Mouse (Mus musculus) embryonic facial prominence, embryonic 11.5 days (tissue): Measurements from ENCODE around the gene Mybbp1a. TPM values are rescaled to one million over a fixed set of nuclear protein-coding genes. Genes with fewer than 3 reads are reported as not detected.

Experiments used
- ATAC-seq: fragments of 200-750 bp; cut with Nextera tagmentation; replicated peaks from 2 replicates; pipeline ENCODE4 v1.8.0; 2017; ENCODE audit warnings: low read depth; ENCODE audit not compliant: insufficient number of reproducible peaks, low FRiP score, low TSS enrichment
- DNase-seq: peaks from one replicate; pipeline ENCODE4 v3.0.0-alpha.2; 2015; ENCODE audit warnings: low spot score
- H3K27ac ChIP-seq: fragments of 300-500 bp; sonication (generic); replicated peaks from 2 replicates; pipeline ENCODE4 v1.5.1; 2014; ENCODE audit warnings: mild to moderate bottlenecking, low read depth, low read length, control low read depth
- H3K27me3 ChIP-seq: fragments of 300-500 bp; sonication (generic); 2 replicates; pipeline ENCODE4 v1.6.1; 2014; ENCODE audit warnings: mild to moderate bottlenecking, low read length, moderate library complexity, mixed read lengths; ENCODE audit not compliant: control insufficient read depth, insufficient read depth
- H3K36me3 ChIP-seq: fragments of 300-500 bp; sonication (generic); replicated peaks from 2 replicates; pipeline ENCODE4 v1.6.1; 2014; ENCODE audit warnings: low read depth, mild to moderate bottlenecking, low read length, moderate library complexity, mixed read lengths; ENCODE audit not compliant: control insufficient read depth, insufficient read depth
- H3K4me1 ChIP-seq: fragments of 300-500 bp; sonication (generic); 2 replicates; pipeline ENCODE4 v1.6.1; 2014; ENCODE audit warnings: low read length, mixed read lengths; ENCODE audit not compliant: control insufficient read depth, insufficient read depth
- H3K4me2 ChIP-seq: fragments of 300-500 bp; sonication (generic); 2 replicates; pipeline ENCODE4 v1.6.1; 2014; ENCODE audit warnings: low read depth, mild to moderate bottlenecking, control low read depth, low read length, moderate library complexity
- H3K4me3 ChIP-seq: fragments of 300-500 bp; sonication (generic); 2 replicates; pipeline ENCODE4 v1.5.1; 2014; ENCODE audit warnings: low read depth, low read length, control low read depth
- H3K9ac ChIP-seq: fragments of 300-500 bp; sonication (generic); replicated peaks from 2 replicates; pipeline ENCODE4 v1.6.1; 2014; ENCODE audit warnings: mild to moderate bottlenecking, control low read depth, low read length
- H3K9me3 ChIP-seq: fragments of 300-500 bp; sonication (generic); replicated peaks from 2 replicates; pipeline ENCODE4 v1.6.1; 2016; ENCODE audit warnings: mild to moderate bottlenecking, low read length, inconsistent platforms, mixed read lengths; ENCODE audit not compliant: control insufficient read depth
- WGBS: fragments of 180-500 bp; shearing (Covaris S2); extraction: QIAGEN DNeasy Blood & Tissue Kit; methylation state at CpG from one replicate; pipeline ENCODE4 v1.1.7; 2014; 5-methylcytosine and 5-hydroxymethylcytosine counted together
- polyA plus RNA-seq: library from polyadenylated mRNA; unstranded; fragments of >200 nt; fragmentation: Nextera tagmentation; extraction: Ambion mirVana; gene quantifications from 2 replicates; pipeline ENCODE4 v1.2.1, GENCODE M21; 2014

Gene Mybbp1a
- polyA plus RNA-seq, 1 experiment from 2014 or later = 191 TPM

DNA sequence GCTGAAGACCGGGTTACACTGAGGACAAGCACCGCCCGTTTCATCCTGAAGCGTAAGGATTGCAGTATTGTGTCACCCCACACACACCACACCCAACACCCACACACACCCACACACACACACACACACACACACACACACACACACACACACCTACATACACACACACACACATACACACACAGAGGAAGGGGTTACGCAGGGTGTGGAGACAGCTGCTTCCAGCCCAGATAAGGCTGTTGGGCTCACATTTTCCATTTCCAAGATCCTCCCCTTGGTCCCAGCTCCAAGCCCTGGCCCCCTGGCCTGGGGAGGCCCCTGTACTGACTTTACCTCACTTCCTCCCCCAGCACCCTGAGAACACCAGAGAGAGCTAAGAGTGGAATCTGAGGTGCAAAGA, 24.5 kb upstream of the Mybbp1a start:
- no peaks in the 10 kb centered on the region for H3K36me3 ChIP-seq
- H3K27ac ChIP-seq = no peak overlapping the region
- H3K27me3 ChIP-seq = no peaks in the 10 kb centered on the region
- no peak overlapping the region for H3K4me2 ChIP-seq
- DNase-seq (no peak), ATAC-seq (no peak)
- H3K9me3 ChIP-seq = no peaks in the 10 kb centered on the region
- peaks cover 2% of the 10 kb centered on the region for H3K4me1 ChIP-seq
- H3K9ac ChIP-seq = no peak overlapping the region
- no peak overlapping the region for H3K4me3 ChIP-seq
- WGBS = 90% methylated on average over 5 of the region's 5 CpGs

DNA sequence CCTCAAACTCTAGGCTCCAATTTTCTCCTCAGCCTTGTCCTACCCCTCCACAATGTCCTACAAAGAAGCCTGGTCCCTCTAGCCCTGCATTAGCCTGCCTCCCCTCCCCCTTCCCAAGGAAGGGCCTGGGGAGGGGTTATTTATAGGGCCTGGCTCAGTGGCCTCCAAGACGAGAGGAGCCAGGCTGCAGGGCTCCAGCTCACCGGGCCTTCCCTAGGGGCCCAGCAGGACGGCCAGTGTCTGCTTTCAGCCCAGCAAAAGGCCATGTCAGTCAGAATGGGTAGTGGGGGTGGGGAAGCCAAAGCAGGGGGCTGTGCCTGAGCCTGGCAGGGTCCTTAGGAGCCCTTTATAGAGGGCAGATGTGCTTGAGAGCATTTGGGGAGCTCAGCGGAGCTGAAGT, 23.8 kb upstream of the Mybbp1a start:
- H3K4me3 ChIP-seq = no peak overlapping the region
- H3K4me2 ChIP-seq = no peak overlapping the region
- no peaks in the 10 kb centered on the region for H3K27me3 ChIP-seq
- no peaks in the 10 kb centered on the region for H3K36me3 ChIP-seq
- peaks cover 2% of the 10 kb centered on the region for H3K4me1 ChIP-seq
- 12% methylated on average over 4 of the region's 4 CpGs for WGBS
- no peak overlapping the region for H3K9ac ChIP-seq
- ATAC-seq (0 out of 2 replicates have a peak, but pooled peaks have one; percentile 31), DNase-seq (peak; percentile 23)
- no peak overlapping the region for H3K27ac ChIP-seq
- H3K9me3 ChIP-seq = no peaks in the 10 kb centered on the region

DNA sequence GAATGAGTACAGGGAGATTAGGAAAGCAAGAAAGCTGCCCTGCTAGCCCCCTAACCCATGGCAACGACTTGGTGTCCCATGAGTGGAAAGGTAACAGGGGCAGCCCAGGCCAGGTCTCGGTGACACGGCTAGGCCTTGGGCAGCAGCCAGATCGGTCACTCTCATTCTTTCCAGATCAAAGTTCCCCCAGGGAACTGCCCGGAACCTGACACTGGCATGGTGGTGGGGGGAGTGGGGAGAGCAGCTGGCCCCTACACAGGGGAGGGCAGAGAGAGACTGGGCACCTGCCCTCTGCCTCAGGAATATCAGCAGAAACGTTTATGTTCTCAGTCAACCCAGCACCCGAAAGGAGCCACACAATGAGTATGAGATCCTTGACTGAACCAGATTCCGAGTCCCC, 22.9 kb upstream of the Mybbp1a start:
- Histone ChIP-seq H3K27me3 (no peaks in the 10 kb centered on the region), H3K36me3 (no peaks in the 10 kb centered on the region), H3K4me1 (peaks cover 2% of the 10 kb centered on the region), H3K9me3 (no peaks in the 10 kb centered on the region), H3K27ac (no peak overlapping the region), H3K4me3 (no peak overlapping the region), H3K4me2 (no peak overlapping the region), H3K9ac (0 out of 2 replicates have a peak overlapping the region, but pooled peaks have one; percentile 28)
- WGBS = 41% methylated on average over 8 of the region's 8 CpGs
- no peak for ATAC-seq
- no peak for DNase-seq

DNA sequence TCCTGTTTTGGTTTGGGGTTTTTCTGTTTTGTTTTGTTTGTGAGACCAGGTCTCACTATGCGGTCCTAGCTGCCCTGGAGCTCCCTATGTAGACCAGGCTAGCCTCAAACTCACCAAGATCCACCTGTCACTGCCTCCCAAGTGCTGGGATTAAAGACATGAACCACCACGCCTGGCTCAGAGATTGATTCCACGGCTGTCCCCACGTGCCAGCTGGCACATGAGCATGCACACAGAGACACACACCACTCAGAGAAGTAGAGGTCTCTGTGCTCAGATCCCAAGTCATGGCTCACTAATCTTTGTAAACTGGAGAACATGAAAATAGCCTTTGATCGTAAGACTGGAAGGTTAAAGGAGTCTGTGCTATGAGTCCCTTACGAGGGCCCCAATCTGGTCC, 22.1 kb upstream of the Mybbp1a start:
- Histone ChIP-seq H3K9me3 (no peaks in the 10 kb centered on the region), H3K9ac (no peak overlapping the region), H3K4me1 (peaks cover 2% of the 10 kb centered on the region), H3K4me2 (no peak overlapping the region), H3K4me3 (no peak overlapping the region), H3K36me3 (no peaks in the 10 kb centered on the region), H3K27ac (no peak overlapping the region), H3K27me3 (no peaks in the 10 kb centered on the region)
- no peak for DNase-seq
- no peak for ATAC-seq
- 89% methylated on average over 6 of the region's 6 CpGs for WGBS

DNA sequence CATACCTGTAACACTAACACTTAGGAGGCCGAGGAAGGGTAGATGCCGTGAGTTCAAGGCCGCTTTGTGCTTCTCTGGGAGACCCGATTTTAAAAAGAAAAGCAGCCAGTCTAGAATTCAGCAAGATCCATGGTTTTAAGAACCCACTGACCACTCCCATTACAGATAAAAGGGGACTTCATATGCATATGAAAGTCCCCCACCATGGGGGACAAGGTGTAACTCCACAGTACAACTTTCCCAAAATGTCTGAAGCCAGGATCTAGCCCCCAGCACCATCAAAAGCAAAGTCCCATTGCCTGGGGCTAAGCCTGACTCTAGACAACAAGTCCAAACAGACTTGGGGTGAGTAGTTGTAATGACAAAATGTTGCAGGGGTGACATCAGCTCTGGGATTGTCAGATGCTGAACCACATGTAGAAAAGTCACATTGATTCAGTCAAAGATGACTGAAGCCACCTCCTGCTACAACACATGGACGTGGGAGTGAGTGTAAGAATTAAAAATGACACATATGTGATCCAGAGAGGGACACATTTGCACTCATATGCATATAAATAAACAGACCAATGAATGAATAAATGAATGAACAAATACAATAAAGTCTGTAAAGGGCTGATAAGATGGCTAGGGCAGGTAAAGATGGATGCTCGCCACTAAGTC, 20.6 kb upstream of the Mybbp1a start:
- H3K9ac ChIP-seq = no peak overlapping the region
- H3K36me3 ChIP-seq = no peaks in the 10 kb centered on the region
- H3K4me2 ChIP-seq = no peak overlapping the region
- DNase-seq (no peak), ATAC-seq (no peak)
- H3K9me3 ChIP-seq = no peaks in the 10 kb centered on the region
- 86% methylated on average over 6 of the region's 6 CpGs for WGBS
- H3K27me3 ChIP-seq = no peaks in the 10 kb centered on the region
- no peak overlapping the region for H3K27ac ChIP-seq
- H3K4me1 ChIP-seq = peaks cover 2% of the 10 kb centered on the region
- H3K4me3 ChIP-seq = no peak overlapping the region

DNA sequence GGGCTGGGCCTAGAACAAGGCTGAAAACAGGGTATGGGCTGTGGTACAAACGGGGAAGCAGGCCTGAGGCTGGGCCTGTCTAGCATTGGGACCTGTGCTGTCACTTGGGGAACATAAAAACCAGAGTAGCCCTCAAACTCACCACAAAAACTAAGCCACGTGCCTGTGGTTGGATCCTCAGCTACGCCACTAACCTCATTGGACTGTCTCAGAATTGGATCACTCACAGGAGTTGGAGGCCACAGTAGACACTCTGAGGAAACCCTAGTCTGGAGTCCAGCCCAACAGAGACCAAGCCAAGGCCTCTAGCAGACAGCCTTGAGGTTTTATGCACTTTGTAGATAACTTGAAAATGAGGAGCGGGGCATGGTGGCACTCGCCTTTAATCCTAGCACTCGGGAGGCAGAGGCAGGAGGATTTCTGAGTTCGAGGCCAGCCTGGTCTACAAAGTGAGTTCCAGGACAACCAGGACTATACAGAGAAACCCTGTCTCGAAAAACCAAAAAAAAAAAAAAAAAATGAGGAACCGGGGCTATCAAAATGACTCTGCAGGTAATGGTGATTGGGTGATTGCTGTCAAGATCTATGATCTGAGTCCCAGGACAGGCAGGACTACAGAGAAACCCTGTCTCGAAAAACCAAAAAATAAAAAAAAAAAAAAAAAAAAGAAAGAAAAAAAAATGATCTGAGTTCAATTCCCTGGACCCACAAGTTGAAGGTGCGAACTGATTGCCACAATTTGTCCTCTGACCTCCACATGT, 19.5 kb upstream of the Mybbp1a start:
- peaks cover 2% of the 10 kb centered on the region for H3K4me1 ChIP-seq
- no peak overlapping the region for H3K9ac ChIP-seq
- no peaks in the 10 kb centered on the region for H3K27me3 ChIP-seq
- no peaks in the 10 kb centered on the region for H3K36me3 ChIP-seq
- no peak overlapping the region for H3K4me3 ChIP-seq
- H3K27ac ChIP-seq = no peak overlapping the region
- WGBS = 86% methylated on average over 11 of the region's 11 CpGs
- ATAC-seq = no peak
- no peak for DNase-seq
- no peak overlapping the region for H3K4me2 ChIP-seq
- no peaks in the 10 kb centered on the region for H3K9me3 ChIP-seq

DNA sequence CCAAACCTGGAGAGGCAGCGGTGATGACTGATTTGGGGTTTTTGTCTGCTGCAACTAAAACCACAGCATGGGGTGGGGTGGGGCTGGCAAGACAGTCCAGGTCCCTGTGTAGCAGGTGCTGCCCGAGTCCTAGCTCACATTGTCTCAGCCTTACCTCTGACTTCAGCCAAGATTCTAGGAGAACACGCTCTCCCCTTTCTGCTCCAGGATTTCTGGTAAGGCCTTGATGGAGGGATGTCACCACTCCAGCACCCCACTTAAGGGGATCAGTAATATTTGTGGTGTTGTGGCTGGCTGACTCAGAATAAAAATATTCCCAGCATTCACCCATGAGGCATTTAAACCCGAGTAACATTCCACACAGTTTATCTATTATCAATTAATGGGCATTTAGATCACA, 17.5 kb upstream of the Mybbp1a start:
- ATAC-seq (no peak), DNase-seq (no peak)
- WGBS = 82% methylated on average over 4 of the region's 4 CpGs

DNA sequence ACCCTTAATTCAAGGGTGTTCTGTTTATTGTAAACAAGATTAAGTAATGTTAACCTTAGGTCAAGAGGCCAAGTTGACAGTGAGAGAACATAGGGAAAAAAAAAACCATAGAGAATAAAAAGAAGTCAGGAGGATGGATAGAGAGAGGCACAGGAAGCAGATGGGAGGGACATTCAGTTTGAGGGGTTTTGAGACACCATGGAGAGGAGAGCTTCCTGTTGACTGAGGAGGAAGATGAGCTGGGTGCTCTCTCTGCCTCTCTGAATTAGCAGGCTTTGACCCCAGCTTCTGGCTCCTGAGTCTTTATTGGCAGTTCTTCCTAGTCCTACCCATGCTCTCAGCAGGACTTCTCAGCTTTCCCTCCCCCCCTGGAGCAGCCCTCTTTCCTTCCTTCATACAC, 16.0 kb upstream of the Mybbp1a start:
- Histone ChIP-seq H3K9ac (no peak overlapping the region), H3K9me3 (no peaks in the 10 kb centered on the region), H3K4me2 (no peak overlapping the region), H3K36me3 (no peaks in the 10 kb centered on the region), H3K27ac (no peak overlapping the region), H3K4me3 (no peak overlapping the region), H3K27me3 (no peaks in the 10 kb centered on the region), H3K4me1 (no peaks in the 10 kb centered on the region)
- ATAC-seq (no peak), DNase-seq (no peak)

More for the DNA sequence above, 17.5 kb upstream of the Mybbp1a start:
- Histone ChIP-seq H3K9ac (no peak overlapping the region), H3K27ac (no peak overlapping the region), H3K9me3 (no peaks in the 10 kb centered on the region), H3K4me3 (no peak overlapping the region), H3K4me1 (no peaks in the 10 kb centered on the region), H3K27me3 (no peaks in the 10 kb centered on the region), H3K4me2 (no peak overlapping the region), H3K36me3 (no peaks in the 10 kb centered on the region)
